Mouse (Mus musculus): Measurements from ENCODE around the gene Igfbp5. TPM values are rescaled to one million over a fixed set of nuclear protein-coding genes. Genes with fewer than 3 reads are reported as not detected.

Igfbp5 gene
- polyA plus RNA-seq, 1 experiment from 2014 or later, result 20.9 TPM

DNA sequence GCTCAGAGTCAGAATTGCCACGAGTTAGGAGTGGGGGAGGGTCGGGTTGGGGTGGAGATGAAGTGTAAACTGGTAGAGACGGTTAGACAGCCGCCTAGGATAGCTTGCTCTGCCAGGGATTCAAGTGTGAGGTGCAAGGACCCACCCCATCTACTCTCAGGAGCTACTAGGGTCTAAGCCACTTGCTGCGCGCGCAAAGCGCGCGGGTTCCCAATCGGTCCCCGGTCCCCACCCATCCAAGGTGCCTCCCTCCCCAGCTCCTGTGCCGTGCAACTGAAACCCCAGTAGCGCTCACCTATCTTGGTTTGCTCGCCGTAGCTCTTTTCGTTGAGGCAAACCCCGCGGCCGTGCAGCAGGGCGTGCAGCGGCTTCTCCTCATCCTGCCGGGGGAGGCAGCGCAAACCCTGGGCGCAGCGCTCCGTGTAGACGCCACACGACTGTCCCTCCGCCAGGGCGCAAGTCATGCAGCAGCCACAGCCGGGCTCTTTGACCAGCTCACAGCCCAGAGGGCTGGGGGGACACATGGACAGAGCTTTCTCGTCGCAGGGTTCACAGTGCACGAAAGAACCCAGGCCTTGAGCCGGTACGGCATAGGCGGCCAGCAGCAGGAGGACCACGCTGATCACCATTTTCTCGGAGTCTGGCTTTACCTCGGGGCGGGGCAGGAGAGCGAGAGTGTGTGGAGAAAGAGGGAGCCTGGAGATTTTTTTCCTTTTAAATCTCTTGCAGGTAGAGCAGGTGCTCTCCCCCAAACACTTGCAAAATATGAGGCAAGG is 985 bp downstream of the Igfbp5 start:
- peak overlapping the region; percentile 71 for H3K9ac ChIP-seq
- H3K4me2 ChIP-seq, result peak overlapping the region; percentile 90
- 0 out of 2 replicates have a peak, but pooled peaks cover 3% of the 10 kb centered on the region for H3K27me3 ChIP-seq
- no peaks in the 10 kb centered on the region for H3K9me3 ChIP-seq (replicated peaks)
- ATAC-seq, result peak; percentile 13; the same call in 1 of the 2 replicates
- peak overlapping the region; percentile 53 for H3K4me3 ChIP-seq
- peaks cover 64% of the 10 kb centered on the region for H3K4me1 ChIP-seq
- H3K27ac ChIP-seq, result peak overlapping the region; percentile 74
- under 1% methylated on average over 43 of the region's 43 CpGs for WGBS
- H3K36me3 ChIP-seq (ENCODE audit: poor library complexity, severe bottlenecking), result no peaks in the 10 kb centered on the region

DNA sequence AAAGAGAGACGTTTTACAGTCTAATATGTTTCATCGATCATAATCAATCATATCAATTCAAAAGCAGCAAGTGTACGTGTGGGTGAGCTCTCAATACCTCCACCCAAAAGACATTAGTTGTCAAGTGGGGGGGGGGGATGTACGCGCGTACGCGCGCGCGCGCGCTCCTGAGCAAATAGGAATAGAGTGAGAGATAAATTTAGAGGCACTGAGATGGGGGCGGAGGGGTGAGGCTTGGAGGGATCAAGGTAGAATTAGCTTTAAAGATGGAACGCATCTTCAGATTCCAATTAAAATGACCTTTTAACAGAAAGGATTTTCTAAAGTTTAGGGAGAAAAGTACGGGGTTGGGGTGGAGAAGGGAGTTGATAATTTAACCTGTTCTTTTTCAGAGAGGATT is 1.6 kb downstream of the Igfbp5 start:
- under 1% methylated on average over 16 of the region's 16 CpGs for WGBS
- peak overlapping the region; percentile 74; the same call in 1 of the 2 replicates for H3K27ac ChIP-seq
- H3K9ac ChIP-seq, result peak overlapping the region; percentile 71
- H3K4me3 ChIP-seq, result peak overlapping the region; percentile 53
- peaks cover 64% of the 10 kb centered on the region for H3K4me1 ChIP-seq
- H3K27me3 ChIP-seq, result 0 out of 2 replicates have a peak, but pooled peaks cover 3% of the 10 kb centered on the region
- ATAC-seq, result no peak
- H3K4me2 ChIP-seq, result peak overlapping the region; percentile 90
- H3K9me3 ChIP-seq (replicated peaks), result no peaks in the 10 kb centered on the region
- H3K36me3 ChIP-seq (ENCODE audit: poor library complexity, severe bottlenecking), result no peaks in the 10 kb centered on the region

DNA sequence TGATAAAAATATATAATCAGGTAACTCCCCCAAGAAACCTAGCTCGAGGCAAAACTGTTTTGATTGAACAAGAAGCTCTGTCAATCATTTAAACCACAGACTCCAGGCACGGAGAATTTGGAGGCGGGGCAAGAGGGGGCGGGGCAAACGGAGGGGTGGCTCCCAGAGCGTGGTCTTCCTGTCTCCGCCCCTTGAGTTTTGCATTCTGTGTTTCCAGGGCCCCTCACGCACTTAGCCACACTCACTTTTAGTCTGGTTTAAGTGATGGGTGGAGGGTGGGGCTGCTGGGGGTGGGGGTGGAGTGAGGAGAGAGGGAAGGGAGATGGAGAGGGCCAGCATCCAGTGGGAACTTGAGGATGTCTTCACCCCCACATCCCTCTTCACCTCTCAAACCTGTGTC is 2.2 kb downstream of the Igfbp5 start:
- H3K27me3 ChIP-seq, result 0 out of 2 replicates have a peak, but pooled peaks cover 3% of the 10 kb centered on the region
- peak overlapping the region; percentile 71; the same call in 1 of the 2 replicates for H3K9ac ChIP-seq
- no peaks in the 10 kb centered on the region for H3K9me3 ChIP-seq (replicated peaks)
- H3K4me2 ChIP-seq, result peak overlapping the region; percentile 90
- ATAC-seq, result peak; percentile 69
- H3K4me1 ChIP-seq, result peaks cover 66% of the 10 kb centered on the region
- H3K4me3 ChIP-seq, result peak overlapping the region; percentile 53
- no peaks in the 10 kb centered on the region for H3K36me3 ChIP-seq (ENCODE audit: poor library complexity, severe bottlenecking)
- WGBS, result 0% methylated on average over 8 of the region's 8 CpGs
- H3K27ac ChIP-seq, result no peak overlapping the region

DNA sequence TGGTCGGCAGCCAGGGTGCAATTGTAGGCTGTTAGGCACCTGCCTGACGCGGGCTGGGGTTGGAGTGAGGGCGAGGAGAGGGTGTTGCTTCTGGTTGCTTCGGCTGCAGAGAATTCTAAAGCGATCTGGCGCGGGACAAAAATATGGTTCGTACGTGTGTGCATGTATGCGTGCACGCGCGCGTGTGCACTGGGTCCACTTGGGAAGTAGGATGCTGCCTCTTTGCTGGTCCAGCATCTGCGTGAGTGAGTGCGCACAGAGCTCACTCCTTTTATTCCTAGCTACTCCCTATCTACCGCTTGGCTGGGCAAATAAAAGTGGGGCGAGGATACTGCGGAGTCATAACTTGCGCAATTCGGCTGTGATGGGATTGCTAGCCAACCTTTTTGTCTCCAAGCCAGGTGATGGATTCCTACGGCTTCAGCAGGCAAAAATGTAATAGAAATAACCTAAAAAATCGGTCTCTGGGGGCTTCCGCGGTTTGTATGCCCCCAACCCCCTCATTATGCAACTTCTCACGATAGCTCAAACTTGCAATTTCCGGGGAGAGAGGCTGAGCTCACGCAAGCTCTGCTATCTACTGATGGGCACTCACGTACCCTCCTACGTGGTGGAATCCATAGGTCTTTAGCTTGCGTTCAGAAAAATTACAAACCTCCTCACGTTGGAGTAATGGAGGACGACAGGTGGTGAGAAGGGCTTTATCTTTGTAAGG is 2.8 kb downstream of the Igfbp5 start:
- Histone ChIP-seq H3K9ac (peak overlapping the region; percentile 66), H3K4me3 (peak overlapping the region; percentile 53), H3K4me1 (peaks cover 72% of the 10 kb centered on the region), H3K4me2 (peak overlapping the region; percentile 90), H3K36me3 (ENCODE audit: poor library complexity, severe bottlenecking) (no peaks in the 10 kb centered on the region), H3K27me3 (no peaks in the 10 kb centered on the region), H3K9me3 (replicated peaks) (no peaks in the 10 kb centered on the region), H3K27ac (peak overlapping the region; percentile 85)
- peak; percentile 14 for ATAC-seq
- WGBS, result under 1% methylated on average over 34 of the region's 34 CpGs

DNA sequence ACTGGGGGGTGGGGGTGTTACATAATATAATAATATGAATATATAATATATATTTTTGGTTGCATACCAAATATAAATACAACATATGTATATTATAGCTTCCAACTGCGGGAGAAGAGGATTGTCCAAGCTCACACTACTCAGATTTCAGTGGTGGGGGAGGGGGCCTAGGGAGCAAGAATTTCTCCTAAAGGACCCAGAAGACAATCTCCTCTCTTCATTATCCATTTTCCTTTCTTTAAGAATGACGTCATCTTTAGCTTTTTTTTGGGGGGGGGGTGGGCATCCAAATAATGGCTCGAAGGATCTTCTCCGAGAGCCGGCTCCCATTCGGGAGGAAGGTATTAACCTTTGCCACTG is 3.4 kb downstream of the Igfbp5 start:
- peak overlapping the region; percentile 90 for H3K4me2 ChIP-seq
- peak overlapping the region; percentile 85 for H3K27ac ChIP-seq
- under 1% methylated on average over 6 of the region's 6 CpGs for WGBS
- no peaks in the 10 kb centered on the region for H3K27me3 ChIP-seq
- peak overlapping the region; percentile 66 for H3K9ac ChIP-seq
- H3K4me1 ChIP-seq, result peaks cover 77% of the 10 kb centered on the region
- peak; percentile 9; the same call in 1 of the 2 replicates for ATAC-seq
- H3K36me3 ChIP-seq (ENCODE audit: poor library complexity, severe bottlenecking), result no peaks in the 10 kb centered on the region
- H3K9me3 ChIP-seq (replicated peaks), result no peaks in the 10 kb centered on the region
- peak overlapping the region; percentile 53 for H3K4me3 ChIP-seq

DNA sequence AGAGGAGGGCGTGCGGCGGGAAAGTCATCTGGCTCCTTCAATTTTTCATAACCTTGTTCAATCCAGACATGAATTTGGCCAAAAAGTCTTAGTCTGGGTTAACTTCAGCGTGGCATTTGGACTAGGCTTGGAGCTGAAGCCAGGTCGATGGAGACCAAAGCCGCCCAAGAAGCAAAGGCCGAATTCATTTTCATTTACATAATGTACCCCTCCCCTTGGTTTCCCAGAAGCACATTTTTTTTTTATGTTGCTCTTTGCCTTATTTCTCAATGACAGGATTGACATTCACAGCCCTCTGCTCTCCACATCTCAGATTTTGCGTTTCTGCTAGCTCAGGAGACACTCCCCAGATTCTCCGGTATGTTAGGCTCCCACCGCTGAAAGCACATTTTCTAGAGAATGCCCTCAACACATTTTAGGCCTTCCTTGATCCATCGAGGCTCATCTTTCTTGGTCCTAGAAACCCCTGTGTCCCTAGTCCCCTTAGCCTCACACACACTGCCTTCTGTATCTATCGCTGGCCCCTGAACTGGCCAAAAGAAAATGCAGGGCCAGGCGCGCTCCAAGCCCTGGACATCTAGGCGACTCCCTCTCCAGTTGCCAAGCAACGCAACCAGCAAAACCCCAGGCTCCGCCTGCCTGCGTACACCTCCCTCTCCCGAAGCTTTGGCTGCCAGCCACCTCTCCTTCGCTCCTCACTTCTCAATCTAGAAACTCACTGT is 3.9 kb downstream of the Igfbp5 start:
- ATAC-seq, result peak; percentile 53
- peak overlapping the region; percentile 66 for H3K27ac ChIP-seq
- no peaks in the 10 kb centered on the region for H3K27me3 ChIP-seq
- H3K9me3 ChIP-seq (replicated peaks), result no peaks in the 10 kb centered on the region
- WGBS, result 1% methylated on average over 20 of the region's 20 CpGs
- H3K4me3 ChIP-seq, result peak overlapping the region; percentile 53
- peaks cover 80% of the 10 kb centered on the region for H3K4me1 ChIP-seq
- peak overlapping the region; percentile 58 for H3K9ac ChIP-seq
- H3K4me2 ChIP-seq, result peak overlapping the region; percentile 90
- no peaks in the 10 kb centered on the region for H3K36me3 ChIP-seq (ENCODE audit: poor library complexity, severe bottlenecking)

DNA sequence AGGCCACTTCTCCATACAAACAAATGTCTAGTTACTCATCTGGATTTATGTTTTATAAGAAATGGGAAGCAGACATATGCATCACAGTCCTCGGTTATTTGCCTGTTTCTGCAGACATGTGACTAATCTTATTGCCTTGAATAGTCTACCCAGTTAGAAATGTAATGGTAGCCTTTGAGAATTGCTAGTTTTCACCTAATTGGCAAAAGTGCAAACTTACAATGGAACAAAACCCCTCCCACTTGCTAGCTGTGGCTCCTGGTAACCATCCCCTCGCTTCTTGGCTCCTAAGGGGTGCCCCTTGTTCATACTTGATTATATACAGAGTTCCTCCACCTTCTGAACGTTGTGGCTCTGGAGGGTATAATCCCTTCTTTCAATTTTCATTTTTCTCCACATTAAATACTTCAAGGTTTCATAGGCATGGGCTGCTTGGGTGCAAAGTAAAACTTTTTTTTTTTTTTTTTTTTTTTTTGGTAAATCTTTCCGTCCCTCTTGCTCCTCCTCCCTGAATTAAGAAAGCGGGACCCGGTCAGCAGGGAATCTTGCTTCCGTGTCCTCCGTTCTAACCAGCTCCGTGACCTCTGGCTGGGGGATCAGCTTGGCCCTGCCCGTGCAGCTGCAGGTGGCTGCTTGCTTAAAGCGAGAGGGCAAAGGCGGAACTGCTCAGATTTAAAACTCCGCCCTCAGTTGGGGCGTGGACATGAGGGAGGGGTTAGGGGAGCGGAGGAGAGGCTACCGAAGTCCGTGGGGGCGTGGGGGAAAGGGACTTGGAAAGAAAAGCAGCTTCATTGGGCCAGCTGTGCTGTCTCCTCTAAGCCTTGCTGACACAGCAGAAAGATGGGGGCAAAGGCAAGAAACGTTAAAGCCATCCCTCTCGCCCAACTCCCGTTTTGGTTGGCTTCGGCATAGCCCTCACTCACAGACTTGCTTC is 4.7 kb downstream of the Igfbp5 start:
- WGBS, result 4% methylated on average over 22 of the region's 22 CpGs
- peak overlapping the region; percentile 66; the same call in 1 of the 2 replicates for H3K27ac ChIP-seq
- H3K4me1 ChIP-seq, result peaks cover 72% of the 10 kb centered on the region
- H3K27me3 ChIP-seq, result no peaks in the 10 kb centered on the region
- no peak for ATAC-seq
- H3K9me3 ChIP-seq (replicated peaks), result no peaks in the 10 kb centered on the region
- peak overlapping the region; percentile 58 for H3K9ac ChIP-seq
- peak overlapping the region; percentile 53 for H3K4me3 ChIP-seq
- no peaks in the 10 kb centered on the region for H3K36me3 ChIP-seq (ENCODE audit: poor library complexity, severe bottlenecking)
- peak overlapping the region; percentile 90 for H3K4me2 ChIP-seq

DNA sequence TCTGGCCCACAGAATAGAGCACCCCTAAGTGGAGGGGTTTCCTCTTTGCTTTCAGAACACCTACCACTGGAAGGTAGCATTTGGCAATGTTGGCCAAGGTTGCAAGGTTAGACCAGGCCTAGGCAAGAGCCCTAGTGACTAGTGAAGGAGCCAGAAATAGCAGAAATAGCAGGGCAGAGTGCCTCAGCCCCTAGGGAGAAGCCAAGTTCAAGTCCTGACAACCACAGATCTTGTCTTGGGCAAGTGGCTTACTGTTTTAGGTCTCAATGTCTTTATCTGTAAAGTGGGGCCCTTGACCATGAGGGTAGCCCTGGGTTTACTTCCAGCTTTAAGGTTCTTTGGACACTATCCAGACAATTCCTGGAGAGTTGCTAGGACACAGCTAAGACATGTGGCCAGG is 5.4 kb downstream of the Igfbp5 start:
- peak overlapping the region; percentile 90 for H3K4me2 ChIP-seq
- H3K4me1 ChIP-seq, result peaks cover 65% of the 10 kb centered on the region
- H3K36me3 ChIP-seq (ENCODE audit: poor library complexity, severe bottlenecking), result peaks cover 1% of the 10 kb centered on the region; the same call in 1 of the 2 replicates
- ATAC-seq, result no peak
- H3K27me3 ChIP-seq, result no peaks in the 10 kb centered on the region
- H3K4me3 ChIP-seq, result 0 out of 2 replicates have a peak overlapping the region, but pooled peaks have one; percentile 53
- H3K27ac ChIP-seq, result no peak overlapping the region; the same call in 1 of the 2 replicates
- H3K9me3 ChIP-seq (replicated peaks), result no peaks in the 10 kb centered on the region
- H3K9ac ChIP-seq, result no peak overlapping the region; the same call in 1 of the 2 replicates

DNA sequence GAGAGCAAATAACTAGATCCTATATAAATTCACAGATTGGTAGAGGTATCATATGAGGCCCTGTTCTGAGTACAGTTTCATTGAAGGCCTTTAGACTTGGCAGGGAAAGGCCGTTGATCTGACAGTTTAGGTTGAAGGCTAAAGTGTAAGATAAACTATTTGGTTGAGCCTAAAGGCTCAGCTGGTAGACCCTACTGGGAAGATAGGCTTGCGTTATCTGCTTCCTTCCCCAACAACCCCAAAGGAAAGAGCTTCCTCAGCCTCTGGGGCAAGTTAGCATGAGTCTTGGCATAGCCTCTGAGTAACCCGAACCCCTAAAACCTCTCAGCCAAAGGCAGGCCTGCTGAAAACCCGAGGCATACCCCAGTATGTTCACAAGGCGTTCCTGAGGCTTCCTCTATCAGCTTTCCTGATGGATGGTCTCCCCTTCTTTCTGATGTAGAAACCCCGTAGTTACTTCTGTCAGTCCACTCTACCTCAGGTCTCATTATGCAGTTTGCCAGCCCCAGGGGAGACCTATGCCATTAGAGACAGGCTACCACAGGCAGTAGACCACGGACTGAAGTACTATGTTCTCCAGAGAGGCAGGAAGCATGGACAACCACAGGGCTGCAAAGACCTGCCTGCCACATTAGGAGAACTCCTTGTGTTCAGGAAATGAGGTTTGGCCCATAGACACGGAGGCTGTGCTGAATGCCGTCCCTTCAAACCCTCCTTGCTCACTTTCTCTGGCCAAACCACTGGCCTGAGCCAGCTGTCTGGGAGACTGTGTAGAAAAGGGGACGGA is 6.1 kb downstream of the Igfbp5 start:
- 84% methylated on average over 10 of the region's 10 CpGs for WGBS
- H3K9ac ChIP-seq, result no peak overlapping the region
- H3K27me3 ChIP-seq, result no peaks in the 10 kb centered on the region
- ATAC-seq, result no peak
- peaks cover 8% of the 10 kb centered on the region; the same call in 1 of the 2 replicates for H3K36me3 ChIP-seq (ENCODE audit: poor library complexity, severe bottlenecking)
- peaks cover 59% of the 10 kb centered on the region for H3K4me1 ChIP-seq
- H3K4me3 ChIP-seq, result no peak overlapping the region
- H3K27ac ChIP-seq, result no peak overlapping the region
- no peaks in the 10 kb centered on the region for H3K9me3 ChIP-seq (replicated peaks)
- peak overlapping the region; percentile 90 for H3K4me2 ChIP-seq

DNA sequence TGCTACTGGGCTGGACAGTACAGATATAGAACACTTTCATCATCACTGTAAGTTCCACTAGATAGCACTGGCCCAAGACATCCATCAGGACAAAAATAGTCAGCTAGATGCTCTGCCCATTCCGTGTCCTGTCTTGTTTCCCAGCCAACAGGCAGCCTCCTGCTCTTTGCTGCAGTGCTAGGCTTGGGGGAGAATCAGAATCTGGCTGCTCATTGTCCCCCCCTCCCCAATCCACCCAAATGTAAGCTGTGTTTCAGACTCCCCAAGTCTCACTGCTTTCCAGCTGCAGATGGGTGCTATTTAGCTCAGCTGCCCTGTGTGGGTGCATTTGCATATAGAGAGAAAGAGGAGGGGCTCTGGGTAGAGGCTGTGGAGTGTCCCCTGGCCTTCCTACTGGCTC is 7.3 kb downstream of the Igfbp5 start:
- 19% methylated on average over 1 of the region's 1 CpGs for WGBS
- Histone ChIP-seq H3K9me3 (replicated peaks) (no peaks in the 10 kb centered on the region), H3K4me3 (no peak overlapping the region), H3K4me2 (no peak overlapping the region), H3K9ac (no peak overlapping the region), H3K27ac (no peak overlapping the region), H3K4me1 (peaks cover 48% of the 10 kb centered on the region), H3K27me3 (no peaks in the 10 kb centered on the region), H3K36me3 (ENCODE audit: poor library complexity, severe bottlenecking) (peaks cover 19% of the 10 kb centered on the region; the same call in 1 of the 2 replicates)
- no peak for ATAC-seq

All from forebrain, embryonic 13.5 days (tissue).